Mouse (Mus musculus) kidney, adult 2 months (tissue): ENCODE results near the gene Grin3b. TPM values are rescaled to one million over a fixed set of nuclear protein-coding genes. Genes with fewer than 3 reads are reported as not detected.
A peak's percentile ranks its signal among the peaks of the same experiment; 100 is the strongest.

Experiments
- DNase-seq: peaks from one replicate; pipeline ENCODE4 v3.0.0; 2021
- H3K27ac ChIP-seq: fragments of 200-500 bp; 2 replicates; pipeline ENCODE4 v1.5.1; 2012; ENCODE audit warnings: low read depth, low read length, control low read depth, inconsistent platforms; ENCODE audit not compliant: insufficient read depth
- H3K27me3 ChIP-seq: fragments of 200-500 bp; replicated peaks from 2 replicates; pipeline ENCODE4 v1.6.1; 2012; ENCODE audit warnings: mild to moderate bottlenecking, moderate library complexity, low read length, inconsistent platforms; ENCODE audit not compliant: control insufficient read depth, insufficient read depth
- H3K36me3 ChIP-seq: fragments of 200-500 bp; 2 replicates; pipeline ENCODE4 v1.6.1; 2012; ENCODE audit warnings: mild to moderate bottlenecking, moderate library complexity, low read length, inconsistent platforms; ENCODE audit not compliant: control insufficient read depth, insufficient read depth
- H3K4me1 ChIP-seq: fragments of 200-500 bp; 2 replicates; pipeline ENCODE4 v1.6.1; 2011; ENCODE audit warnings: low read length; ENCODE audit not compliant: control insufficient read depth, insufficient read depth
- H3K4me3 ChIP-seq: fragments of 200-500 bp; 2 replicates; pipeline ENCODE4 v1.5.1; 2011; ENCODE audit warnings: mild to moderate bottlenecking, low read depth, low read length, control low read depth; ENCODE audit not compliant: insufficient read depth
- CTCF ChIP-seq: fragments of 200-500 bp; conservative IDR thresholded peaks from 2 replicates; pipeline ENCODE4 v1.5.1; 2011; ENCODE audit warnings: low read depth, mild to moderate bottlenecking, control low read depth, low read length, moderate library complexity, mixed read lengths; ENCODE audit not compliant: insufficient read depth, insufficient read length
- POLR2A ChIP-seq: fragments of 200-500 bp; IDR thresholded peaks from one replicate; pipeline ENCODE4 v1.6.1; 2011; ENCODE audit warnings: low read depth, low read length, control low read depth
- WGBS: fragments of 180-500 bp; shearing (Covaris S2); methylation state at CpG from one replicate; pipeline ENCODE4 v1.1.7; 2018; 5-methylcytosine and 5-hydroxymethylcytosine counted together
- polyA plus RNA-seq: library from polyadenylated mRNA; depleted of rRNA; stranded (reverse); fragments of >200 nt; gene quantifications from 2 replicates; pipeline ENCODE4 v1.2.3, GENCODE M21; 2012

Grin3b gene
- polyA plus RNA-seq, 1 experiment = 1.6 TPM

GRCm38 (mm10) chr10:80001945-80002344 is 31.4 kb downstream of the Grin3b start:
- Histone ChIP-seq H3K27ac (no peak overlapping the region), H3K36me3 (no peaks in the 10 kb centered on the region), H3K4me1 (no peaks in the 10 kb centered on the region), H3K4me3 (no peak overlapping the region), H3K27me3 (no peaks in the 10 kb centered on the region)
- TF ChIP-seq CTCF = no peak
- TF ChIP-seq POLR2A = no peak
- 90% methylated on average over 9 of the region's 9 CpGs for WGBS
- no peak for DNase-seq

- WGBS = 64% methylated on average over 21 of the region's 21 CpGs
- H3K4me1 ChIP-seq = no peaks in the 10 kb centered on the region
- H3K36me3 ChIP-seq = no peaks in the 10 kb centered on the region
- H3K4me3 ChIP-seq = no peak overlapping the region
- H3K27me3 ChIP-seq = no peaks in the 10 kb centered on the region
- TF ChIP-seq POLR2A = no peak
- no peak for TF ChIP-seq CTCF
- H3K27ac ChIP-seq = no peak overlapping the region; the same call in 1 of the 2 replicates
- DNase-seq = no peak
Measured at GRCm38 (mm10) chr10:80002829-80003228, 32.3 kb downstream of the Grin3b start.

GRCm38 (mm10) chr10:80003374-80004232 is 33.1 kb downstream of the Grin3b start:
- no peak overlapping the region for H3K4me3 ChIP-seq
- TF ChIP-seq POLR2A = no peak
- TF ChIP-seq CTCF = no peak
- 64% methylated on average over 9 of the region's 9 CpGs for WGBS
- H3K4me1 ChIP-seq = no peaks in the 10 kb centered on the region
- no peak overlapping the region; the same call in 1 of the 2 replicates for H3K27ac ChIP-seq
- DNase-seq = peak; percentile 63
- H3K36me3 ChIP-seq = no peaks in the 10 kb centered on the region
- H3K27me3 ChIP-seq = no peaks in the 10 kb centered on the region

GRCm38 (mm10) chr10:80004233-80004705 is 33.8 kb downstream of the Grin3b start:
- Histone ChIP-seq H3K27ac (no peak overlapping the region), H3K4me3 (no peak overlapping the region), H3K27me3 (no peaks in the 10 kb centered on the region), H3K4me1 (no peaks in the 10 kb centered on the region), H3K36me3 (no peaks in the 10 kb centered on the region)
- WGBS = 84% methylated on average over 8 of the region's 8 CpGs
- no peak for DNase-seq
- no peak for TF ChIP-seq POLR2A
- no peak for TF ChIP-seq CTCF

GRCm38 (mm10) chr10:80011740-80012139 is 41.2 kb downstream of the Grin3b start:
- Histone ChIP-seq H3K27ac (no peak overlapping the region), H3K36me3 (no peaks in the 10 kb centered on the region), H3K4me3 (no peak overlapping the region), H3K4me1 (no peaks in the 10 kb centered on the region), H3K27me3 (no peaks in the 10 kb centered on the region)
- TF ChIP-seq POLR2A (no peak), CTCF (no peak)
- 91% methylated on average over 6 of the region's 6 CpGs for WGBS
- DNase-seq = no peak

- TF ChIP-seq CTCF (no peak), POLR2A (no peak)
- WGBS = 70% methylated on average over 25 of the region's 25 CpGs
- no peaks in the 10 kb centered on the region for H3K4me1 ChIP-seq
Measured at GRCm38 (mm10) chr10:80013609-80014008, 43.1 kb downstream of the Grin3b start.

GRCm38 (mm10) chr10:80014484-80015290 is 44.2 kb downstream of the Grin3b start:
- Histone ChIP-seq H3K36me3 (no peaks in the 10 kb centered on the region), H3K4me3 (no peak overlapping the region), H3K4me1 (no peaks in the 10 kb centered on the region), H3K27me3 (no peaks in the 10 kb centered on the region), H3K27ac (no peak overlapping the region)
- WGBS = 49% methylated on average over 28 of the region's 28 CpGs
- DNase-seq = no peak
- TF ChIP-seq POLR2A (no peak), CTCF (no peak)

More at GRCm38 (mm10) chr10:80013609-80014008, 43.1 kb downstream of the Grin3b start:
- H3K27ac ChIP-seq = no peak overlapping the region
- no peaks in the 10 kb centered on the region for H3K27me3 ChIP-seq
- H3K4me3 ChIP-seq = no peak overlapping the region
- no peaks in the 10 kb centered on the region for H3K36me3 ChIP-seq
- no peak for DNase-seq
